Mouse (Mus musculus): ENCODE results near the gene Ccdc27. TPM values are rescaled to one million over a fixed set of nuclear protein-coding genes. Genes with fewer than 3 reads are reported as not detected.

Gene Ccdc27
- polyA plus RNA-seq, 1 experiment from 2014 or later: not detected

DNA sequence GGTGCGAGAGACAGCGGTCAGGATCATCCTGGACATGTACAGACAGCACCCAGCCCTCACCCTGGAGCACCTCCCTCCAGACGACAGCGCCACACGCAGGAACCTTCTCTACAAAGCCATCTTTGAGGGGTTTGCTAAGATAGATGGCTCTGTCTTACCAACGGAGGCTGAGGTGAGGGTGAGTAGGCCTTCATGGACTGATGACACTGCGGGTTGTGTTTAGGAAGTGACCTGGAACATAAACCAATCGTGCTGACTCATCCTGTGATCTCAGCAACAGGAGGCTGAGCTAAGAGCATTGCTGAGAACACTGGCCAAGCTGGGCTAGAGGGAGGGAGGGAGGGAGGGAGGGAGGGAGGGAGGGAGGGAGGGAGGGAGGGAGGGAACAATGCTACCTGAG lies 49.0 kb downstream of the Ccdc27 start:
- Histone ChIP-seq H3K36me3 (peaks cover 98% of the 10 kb centered on the region), H3K27ac (no peak overlapping the region), H3K27me3 (ENCODE audit: insufficient read depth, poor library complexity, severe bottlenecking) (no peaks in the 10 kb centered on the region), H3K9me3 (no peaks in the 10 kb centered on the region), H3K4me3 (no peak overlapping the region), H3K4me1 (no peaks in the 10 kb centered on the region)
- 89% methylated on average over 8 of the region's 8 CpGs for WGBS
- no peak for DNase-seq (ENCODE audit: low spot score)

DNA sequence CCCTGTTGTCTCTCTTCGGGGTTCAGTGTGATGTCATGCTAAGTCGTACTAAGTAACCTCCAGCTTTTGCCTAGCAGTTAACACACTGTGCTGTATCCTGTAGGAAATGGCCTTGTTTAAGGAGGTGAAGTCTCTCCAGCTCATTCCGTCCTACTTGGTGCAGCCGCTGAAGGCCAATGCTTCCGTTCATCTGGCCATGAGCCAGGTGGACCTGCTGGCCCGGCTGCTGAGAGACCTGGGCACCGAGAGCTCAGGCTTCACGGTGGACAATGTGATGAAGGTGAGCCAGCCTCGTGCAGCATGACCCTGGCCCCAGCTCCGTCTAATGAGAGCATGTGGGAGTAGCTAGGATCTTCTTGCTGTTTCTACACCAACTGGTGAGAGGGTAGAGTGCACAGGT lies 49.8 kb downstream of the Ccdc27 start:
- H3K4me3 ChIP-seq: no peak overlapping the region
- WGBS: 90% methylated on average over 10 of the region's 10 CpGs
- DNase-seq (ENCODE audit: low spot score): no peak
- H3K27me3 ChIP-seq (ENCODE audit: insufficient read depth, poor library complexity, severe bottlenecking): no peaks in the 10 kb centered on the region
- no peaks in the 10 kb centered on the region for H3K9me3 ChIP-seq
- H3K4me1 ChIP-seq: no peaks in the 10 kb centered on the region
- H3K36me3 ChIP-seq: peaks cover 98% of the 10 kb centered on the region
- no peak overlapping the region for H3K27ac ChIP-seq

DNA sequence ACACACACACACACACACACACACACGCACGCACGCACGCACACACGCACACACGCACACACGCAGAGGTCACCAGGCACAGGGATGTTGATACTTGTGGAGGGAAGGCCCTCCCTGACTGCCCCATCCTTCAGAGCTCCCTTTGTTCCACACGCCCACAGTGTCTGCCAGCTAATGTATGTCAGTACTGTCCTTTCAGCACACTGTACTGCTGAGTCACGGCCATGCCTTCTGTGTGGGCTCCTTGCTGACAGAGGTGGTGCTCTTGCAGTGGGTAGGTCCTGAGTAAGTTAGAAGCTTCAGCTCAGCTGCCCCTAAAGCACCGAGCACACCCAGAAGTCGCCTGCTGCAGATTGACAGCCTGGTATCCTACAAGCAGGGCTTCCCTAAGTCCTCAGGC lies 62.0 kb downstream of the Ccdc27 start:
- no peaks in the 10 kb centered on the region for H3K27me3 ChIP-seq (ENCODE audit: insufficient read depth, poor library complexity, severe bottlenecking)
- 93% methylated on average over 11 of the region's 11 CpGs for WGBS
- DNase-seq (ENCODE audit: low spot score): no peak
- no peak overlapping the region for H3K27ac ChIP-seq
- no peak overlapping the region for H3K4me3 ChIP-seq
- H3K9me3 ChIP-seq: no peaks in the 10 kb centered on the region
- H3K4me1 ChIP-seq: peaks cover 12% of the 10 kb centered on the region
- peaks cover 64% of the 10 kb centered on the region for H3K36me3 ChIP-seq

- H3K4me1 ChIP-seq: peaks cover 15% of the 10 kb centered on the region
- peaks cover 52% of the 10 kb centered on the region for H3K36me3 ChIP-seq
- H3K27me3 ChIP-seq (ENCODE audit: insufficient read depth, poor library complexity, severe bottlenecking): no peaks in the 10 kb centered on the region
- H3K9me3 ChIP-seq: no peaks in the 10 kb centered on the region
- no peak overlapping the region for H3K27ac ChIP-seq
- no peak for DNase-seq (ENCODE audit: low spot score)
- 93% methylated on average over 10 of the region's 10 CpGs for WGBS
- H3K4me3 ChIP-seq: no peak overlapping the region
These were observed 63.2 kb downstream of the Ccdc27 start for GRCm38 (mm10) chr4:153979243-153979642.

Other genes with a start within 250 kb of the Ccdc27 start
- 65.1 and 85.6 TPM in 2 replicates for gene A430005L14Rik, start 85.4 kb downstream of the Ccdc27 start, polyA plus RNA-seq (2016; fragmentation: Nextera tagmentation; extraction: Ambion mirVana)
- 7.8 and 9.3 TPM in 2 replicates for gene Dffb, start 67.6 kb downstream of the Ccdc27 start, polyA plus RNA-seq (2016; fragmentation: Nextera tagmentation; extraction: Ambion mirVana)
- 15.8 and 17.7 TPM in 2 replicates for gene Cep104, start 67.5 kb downstream of the Ccdc27 start, polyA plus RNA-seq (2016; fragmentation: Nextera tagmentation; extraction: Ambion mirVana)
- 18.5 and 27.0 TPM in 2 replicates for gene Lrrc47, start 30.9 kb downstream of the Ccdc27 start, polyA plus RNA-seq (2016; fragmentation: Nextera tagmentation; extraction: Ambion mirVana)
- 120 and 132 TPM in 2 replicates for gene Smim1, start 16.4 kb downstream of the Ccdc27 start, polyA plus RNA-seq (2016; fragmentation: Nextera tagmentation; extraction: Ambion mirVana)
- 0.09 TPM in 1 of 2 replicates, not detected in the other for gene Trp73, start 97.5 kb upstream of the Ccdc27 start, polyA plus RNA-seq (2016; fragmentation: Nextera tagmentation; extraction: Ambion mirVana)
- 27.7 and 33.2 TPM in 2 replicates for gene Wrap73, start 99.7 kb upstream of the Ccdc27 start, polyA plus RNA-seq (2016; fragmentation: Nextera tagmentation; extraction: Ambion mirVana)
- 125 and 140 TPM in 2 replicates for gene Tprgl, start 118.0 kb upstream of the Ccdc27 start, polyA plus RNA-seq (2016; fragmentation: Nextera tagmentation; extraction: Ambion mirVana)
- 8.7 and 13.5 TPM in 2 replicates for gene Megf6, start 128.1 kb upstream of the Ccdc27 start, polyA plus RNA-seq (2016; fragmentation: Nextera tagmentation; extraction: Ambion mirVana)

Measured in heart, embryonic 10.5 days (tissue).